Mouse (Mus musculus): ENCODE measurements at regions not wholly inside any gene's neighbourhood (a gene's known extent, or its start where the extent isn't known, plus 50 kb on each side); places are given as distances from the start of the nearest gene placed in this dataset.

DNA sequence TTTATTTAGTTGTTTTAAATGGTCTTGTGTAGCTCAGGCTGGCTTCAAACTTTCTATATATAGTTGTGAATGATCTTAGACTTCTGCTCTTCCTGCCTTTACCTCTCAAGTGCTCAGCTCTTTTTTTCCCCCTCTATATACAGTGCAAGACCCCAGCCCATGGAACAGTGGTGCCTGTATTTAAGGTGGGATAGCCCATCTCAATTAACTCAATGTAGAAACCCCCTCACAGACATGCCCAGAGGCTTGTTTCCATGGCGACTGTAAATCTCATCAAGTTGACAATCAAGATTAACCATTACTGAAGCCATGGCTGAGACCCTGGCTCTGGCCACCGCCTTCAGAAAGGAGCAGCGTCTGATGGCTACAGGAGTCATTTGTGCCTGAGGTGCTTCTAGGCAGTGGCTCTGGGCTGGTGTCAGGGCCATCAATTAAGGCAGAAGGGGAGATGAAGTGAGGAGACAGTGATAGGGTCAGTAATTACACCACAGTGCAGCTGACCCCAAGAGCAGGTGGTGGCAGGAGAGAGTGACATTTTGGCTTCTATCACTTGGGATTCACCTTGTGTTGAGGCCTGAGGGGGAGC, 161.4 kb upstream of the Cxcr4 start:
- DNase-seq: no peak

DNA sequence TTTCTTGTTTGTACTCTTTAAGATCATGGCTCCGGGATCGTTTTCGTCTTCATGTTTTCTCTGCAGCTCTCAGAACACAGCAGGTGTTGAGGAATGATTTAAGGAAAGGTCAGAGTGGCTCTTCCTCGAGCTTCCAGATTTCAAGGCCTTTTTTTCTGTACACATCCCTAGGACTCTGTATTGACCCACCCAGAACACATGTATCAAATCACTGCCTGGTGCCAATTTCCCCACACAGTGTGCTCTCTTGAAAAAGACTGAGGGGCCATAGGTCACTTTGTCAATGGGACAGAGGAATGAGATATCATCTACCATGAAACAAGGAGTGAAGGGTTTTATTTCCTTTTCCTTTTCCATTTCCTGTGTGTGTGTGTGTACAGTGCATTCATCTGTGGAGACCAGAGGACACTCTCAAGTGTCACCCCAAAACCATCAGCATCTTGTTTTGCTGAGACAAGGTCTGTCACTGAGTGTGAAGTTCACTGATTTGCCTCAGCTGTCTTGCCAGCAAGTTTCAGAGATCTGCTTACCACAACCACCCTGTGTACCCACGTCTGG, 157.4 kb upstream of the Cxcr4 start:
- intact Hi-C loops (cut with DNase I): no loop called here
- no peak for DNase-seq

More for the DNA sequence above, 161.4 kb upstream of the Cxcr4 start:
- intact Hi-C loops (cut with DNase I): no loop called here

DNA sequence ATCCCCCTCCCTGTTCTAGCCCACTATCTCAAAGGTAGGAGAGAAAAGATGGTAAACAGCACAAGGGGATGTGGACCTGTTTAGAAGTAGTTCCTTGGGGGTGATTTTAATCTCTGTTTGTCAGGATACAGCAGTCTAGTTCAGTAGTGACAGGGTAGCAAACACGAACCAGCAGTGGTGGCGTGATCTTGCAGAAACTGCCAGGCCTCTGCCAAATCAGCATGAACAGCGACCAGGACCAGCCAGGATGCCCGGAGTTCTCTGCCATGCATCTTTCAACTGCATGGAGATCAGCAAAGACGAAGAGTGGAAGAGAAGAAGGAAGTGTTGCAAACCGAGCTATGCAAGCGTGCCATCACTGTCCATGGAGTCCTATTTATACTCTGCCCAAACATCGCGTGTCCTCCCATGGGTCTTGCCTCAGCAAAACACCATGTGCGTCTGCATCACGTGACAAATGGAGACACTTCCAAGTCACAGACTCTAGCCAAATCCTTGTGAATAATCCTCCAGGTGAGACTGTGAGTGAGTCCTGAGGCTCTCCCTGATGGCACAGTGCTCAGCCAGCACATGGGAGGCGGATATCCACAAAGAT, 155.2 kb upstream of the Cxcr4 start:
- intact Hi-C loops (cut with DNase I): no loop called here
- no peak for DNase-seq

DNA sequence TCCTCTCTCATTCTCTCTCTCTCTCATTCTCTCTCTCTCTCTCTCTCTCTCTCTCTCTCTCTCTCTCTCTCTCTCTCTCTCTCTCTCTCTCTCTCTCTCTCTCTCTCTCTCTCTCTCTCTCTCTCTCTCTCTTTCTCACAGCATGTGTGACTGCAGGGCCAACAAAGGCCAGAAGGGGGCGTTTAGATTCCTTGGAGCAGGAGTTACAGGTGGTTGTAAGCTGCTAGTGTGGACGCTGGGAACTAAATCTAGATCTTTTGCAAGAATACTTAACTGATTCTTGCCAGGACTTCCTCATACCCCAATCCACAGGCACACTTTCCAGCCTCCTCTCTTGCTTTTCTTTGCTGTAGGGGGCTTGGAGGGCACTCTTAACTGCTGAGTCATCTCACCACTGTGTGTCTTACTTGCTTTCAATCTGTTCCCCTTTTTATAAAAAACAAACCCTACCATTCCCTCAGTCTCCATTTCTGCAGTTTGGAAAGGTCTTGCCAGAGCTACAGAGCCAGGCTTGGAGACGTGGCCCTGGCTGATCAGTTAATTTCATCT, 154.4 kb upstream of the Cxcr4 start:
- DNase-seq: no peak
- intact Hi-C loops (cut with DNase I): no loop called here

DNA sequence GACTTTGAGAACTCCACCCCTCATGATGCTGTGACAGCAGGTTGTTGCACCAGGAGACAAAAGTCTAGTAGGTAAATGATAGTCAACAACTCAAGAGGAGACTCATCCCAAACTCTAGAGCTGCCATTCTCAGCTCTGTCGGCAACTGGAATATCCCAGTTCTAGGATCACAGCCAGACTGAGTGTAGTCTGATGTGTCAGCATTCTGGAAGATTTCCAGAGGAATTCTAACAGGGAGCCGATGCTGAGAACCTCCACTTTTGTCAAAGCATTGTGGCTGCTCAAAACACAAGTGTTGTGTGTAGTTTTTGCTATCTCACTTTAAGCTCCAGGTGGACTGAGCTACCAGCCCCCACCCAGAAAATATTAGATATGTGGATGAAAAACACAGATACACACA, 148.5 kb upstream of the Cxcr4 start:
- DNase-seq: no peak
- intact Hi-C loops (cut with DNase I): no loop called here

DNA sequence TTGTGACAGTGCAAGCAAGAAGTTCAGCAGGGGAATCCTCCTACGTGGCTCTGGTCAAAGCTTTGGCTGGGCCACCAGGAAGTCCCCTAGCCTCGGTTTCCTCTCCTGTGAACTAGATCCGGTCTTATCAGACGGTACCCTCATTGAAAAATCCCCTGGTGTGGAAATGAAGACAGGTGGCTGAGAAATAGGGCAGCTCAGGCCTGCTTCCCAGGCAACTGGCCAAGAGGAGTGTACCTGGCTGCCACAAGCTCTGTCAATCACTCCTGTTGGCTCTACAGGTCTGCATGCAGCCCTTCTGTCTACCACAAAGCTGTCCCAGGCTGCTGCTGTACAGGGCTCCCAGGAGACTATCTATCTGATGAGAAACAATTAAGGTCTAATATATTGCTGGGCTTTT, 146.1 kb upstream of the Cxcr4 start:
- DNase-seq: no peak
- intact Hi-C loops (cut with DNase I): no loop called here

DNA sequence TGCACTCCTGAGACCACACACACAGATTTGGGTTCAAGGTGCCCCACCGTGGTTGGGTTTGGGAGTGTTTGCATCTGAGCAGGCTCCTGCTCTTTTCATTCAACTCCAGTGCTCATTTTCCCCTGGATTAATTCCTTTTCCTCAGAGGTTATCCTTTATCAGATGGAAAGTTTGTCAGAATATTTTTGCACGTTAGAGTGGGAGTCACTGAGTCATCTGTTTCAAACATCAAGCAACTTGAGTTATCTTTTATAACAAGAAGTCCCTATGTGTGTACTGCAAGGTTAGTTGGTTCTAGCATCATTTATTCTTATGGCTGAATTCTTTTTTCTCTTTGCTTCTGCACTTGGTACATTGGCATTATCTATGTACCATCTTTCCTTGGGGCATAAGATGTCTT, 142.8 kb upstream of the Cxcr4 start:
- intact Hi-C loops (cut with DNase I): no loop called here
- DNase-seq: no peak

DNA sequence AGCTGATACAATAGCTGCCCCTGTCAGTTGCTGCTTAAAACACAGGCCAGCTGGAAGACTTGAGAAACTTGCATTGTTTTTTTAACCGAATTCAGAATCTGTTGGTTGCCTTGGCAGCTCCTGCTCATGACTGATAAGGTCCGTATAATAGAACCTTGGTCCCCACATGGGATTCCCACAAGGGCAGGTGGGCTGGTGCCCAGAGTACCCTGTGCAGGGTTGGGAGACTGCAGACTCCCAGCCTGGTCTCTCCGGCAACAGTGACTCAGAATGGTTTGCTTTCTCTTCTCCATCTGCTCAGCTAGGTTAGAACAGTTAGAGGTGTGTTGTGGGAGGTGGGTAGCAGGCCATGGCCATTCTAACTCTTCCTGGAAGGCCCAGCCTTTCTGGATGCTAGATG, 139.4 kb upstream of the Cxcr4 start:
- intact Hi-C loops (cut with DNase I): no loop called here
- DNase-seq: no peak

DNA sequence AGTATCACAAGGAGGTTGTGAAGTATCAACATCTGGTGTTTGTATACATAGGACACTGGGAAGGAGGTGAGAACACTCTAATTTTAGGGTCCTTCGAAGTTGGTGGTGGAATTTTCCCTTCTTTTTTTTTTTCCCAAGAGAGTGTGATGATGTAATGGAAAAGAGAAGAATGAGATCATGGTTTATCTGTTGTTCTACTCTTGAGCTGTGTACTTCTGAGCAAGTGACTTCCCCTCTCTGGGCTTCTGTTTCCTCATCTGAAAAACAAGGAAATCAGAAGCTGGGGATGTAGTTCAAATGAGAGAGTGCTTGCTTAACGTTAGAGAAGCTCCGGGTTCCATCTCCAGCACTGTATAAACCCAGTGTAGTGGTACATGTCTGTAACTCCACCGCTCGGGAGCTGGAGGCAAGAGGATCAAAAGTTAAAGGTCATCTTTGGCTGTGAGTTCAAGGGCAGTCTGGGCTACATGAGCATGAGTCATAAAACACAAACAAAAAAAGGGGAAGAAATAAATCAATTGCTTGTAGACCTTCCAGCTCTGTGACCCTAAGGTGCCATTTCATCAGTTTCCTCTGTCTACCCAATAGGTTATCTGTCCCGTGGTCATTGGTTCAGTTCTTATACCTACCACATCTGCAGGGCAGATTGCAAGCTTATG, 132.5 kb upstream of the Cxcr4 start:
- no peak for DNase-seq
- intact Hi-C loops (cut with DNase I): no loop called here

DNA sequence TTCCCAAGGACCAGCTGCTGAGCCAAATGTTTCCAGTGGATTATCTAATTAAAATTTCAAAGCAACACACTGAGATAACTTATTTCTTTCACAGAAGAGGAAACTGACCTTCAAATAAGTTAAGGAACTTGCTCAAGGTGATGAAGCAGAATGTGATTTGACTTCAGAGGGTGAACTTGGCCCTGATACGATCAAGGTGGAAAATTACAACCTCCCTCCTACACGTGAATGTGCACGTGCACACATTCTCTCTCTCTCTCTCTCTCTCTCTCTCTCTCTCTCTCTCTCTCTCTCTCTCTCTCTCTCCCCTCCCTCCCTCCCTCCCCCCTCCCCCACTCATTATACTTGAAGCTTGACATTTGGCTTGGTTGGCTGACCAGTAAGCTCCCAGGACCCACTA, 131.8 kb upstream of the Cxcr4 start:
- DNase-seq: no peak
- intact Hi-C loops (cut with DNase I): no loop called here

DNA sequence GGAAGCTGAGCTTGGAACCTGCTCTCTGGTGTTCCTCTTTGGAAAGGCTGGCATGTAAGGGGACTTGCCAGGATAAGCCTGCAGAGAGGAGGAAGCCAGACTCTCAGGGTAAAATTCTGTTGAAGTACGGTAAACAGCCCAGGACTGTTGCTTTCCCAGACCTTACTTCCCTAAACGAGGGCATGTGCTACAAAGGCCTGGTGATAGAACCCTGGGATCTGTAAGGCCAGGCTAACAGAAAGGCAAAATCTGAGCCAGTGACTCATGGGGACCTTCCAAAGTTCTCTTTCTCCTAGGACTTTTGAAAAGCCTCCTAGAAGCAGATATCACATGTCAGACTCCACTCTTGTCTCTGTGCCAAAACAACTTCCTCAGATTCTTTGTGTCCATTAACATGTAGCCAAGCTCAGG, 130.0 kb upstream of the Cxcr4 start:
- DNase-seq: no peak
- intact Hi-C loops (cut with DNase I): no loop called here

DNA sequence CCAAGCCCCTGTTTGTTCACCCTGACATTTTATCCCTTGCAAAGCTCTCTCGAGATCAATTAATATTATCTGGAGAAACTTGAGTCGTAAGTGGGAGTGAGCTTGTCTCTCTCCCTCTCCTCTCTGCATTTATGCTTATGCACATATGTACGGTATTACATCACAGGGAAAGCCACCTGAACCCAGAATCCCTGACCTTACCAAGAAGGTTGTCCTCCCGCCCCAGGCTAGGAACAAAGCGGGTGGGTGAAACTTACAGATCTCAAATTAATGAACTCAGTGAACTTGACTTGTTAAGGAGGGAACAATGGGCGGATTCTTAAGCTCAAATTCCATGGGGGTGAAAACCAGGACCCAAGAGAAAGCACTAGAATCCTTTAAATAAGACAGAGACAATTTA, 122.8 kb upstream of the Cxcr4 start:
- no peak for DNase-seq
- intact Hi-C loops (cut with DNase I): no loop called here

DNA sequence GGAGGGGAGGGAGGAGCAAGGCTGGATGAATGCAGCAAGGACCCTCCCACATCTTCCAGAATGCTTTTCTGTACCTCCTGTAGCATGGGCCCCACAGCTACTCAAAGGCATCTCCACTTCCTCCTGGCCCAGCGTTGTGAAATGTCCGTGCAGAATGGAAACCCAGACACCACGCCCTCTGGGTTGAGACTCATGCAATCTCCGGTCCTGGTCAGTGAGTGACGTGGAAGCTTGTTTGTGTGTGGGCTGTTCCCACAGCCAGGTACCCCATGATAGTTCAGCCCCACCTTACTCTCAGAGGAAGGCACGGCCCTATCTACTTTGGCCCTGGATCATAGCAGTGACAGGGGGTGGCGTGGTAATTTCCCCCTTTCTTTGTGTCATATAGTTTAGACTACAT, 120.8 kb upstream of the Cxcr4 start:
- intact Hi-C loops (cut with DNase I): no loop called here
- no peak for DNase-seq

DNA sequence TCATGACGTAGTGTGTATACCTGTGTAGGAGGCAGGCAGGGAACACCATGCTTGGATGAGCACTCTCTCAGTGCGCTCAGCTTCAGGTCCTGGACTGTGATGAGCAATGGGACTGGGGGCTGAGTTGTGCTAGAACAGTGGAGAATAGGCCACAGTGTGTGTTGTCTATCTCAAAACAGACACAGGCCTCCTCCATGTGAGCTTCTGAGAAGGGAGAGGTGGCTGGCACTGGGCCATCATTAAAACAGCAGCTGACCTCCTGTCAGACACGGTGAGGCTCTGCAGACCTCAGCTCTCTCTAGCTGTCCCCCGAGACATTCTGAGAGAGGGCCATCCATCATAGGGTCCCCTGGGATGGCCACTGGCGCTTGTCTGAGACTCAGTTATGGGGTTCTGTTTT, 119.0 kb upstream of the Cxcr4 start:
- DNase-seq: no peak
- intact Hi-C loops (cut with DNase I): no loop called here

DNA sequence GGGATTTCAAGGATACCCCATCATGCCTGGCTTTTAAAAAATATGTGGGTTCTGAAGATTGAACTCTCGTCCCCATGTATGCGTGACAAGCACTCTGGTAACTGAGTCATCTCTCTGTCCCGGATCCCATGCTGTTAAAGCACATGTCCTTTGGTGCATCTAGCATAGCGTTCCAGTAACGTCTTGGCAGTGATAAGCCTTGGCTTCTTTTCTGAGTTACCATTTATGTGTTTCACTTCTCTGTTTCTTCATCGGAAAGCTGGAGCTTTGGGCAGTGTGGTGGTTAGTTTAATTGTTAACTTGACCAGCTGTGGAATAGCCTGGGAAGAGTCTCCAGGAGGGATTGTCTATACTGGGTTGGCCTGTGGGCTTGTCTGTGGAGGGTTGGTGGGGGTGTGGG, 115.7 kb upstream of the Cxcr4 start:
- intact Hi-C loops (cut with DNase I): no loop called here

DNA sequence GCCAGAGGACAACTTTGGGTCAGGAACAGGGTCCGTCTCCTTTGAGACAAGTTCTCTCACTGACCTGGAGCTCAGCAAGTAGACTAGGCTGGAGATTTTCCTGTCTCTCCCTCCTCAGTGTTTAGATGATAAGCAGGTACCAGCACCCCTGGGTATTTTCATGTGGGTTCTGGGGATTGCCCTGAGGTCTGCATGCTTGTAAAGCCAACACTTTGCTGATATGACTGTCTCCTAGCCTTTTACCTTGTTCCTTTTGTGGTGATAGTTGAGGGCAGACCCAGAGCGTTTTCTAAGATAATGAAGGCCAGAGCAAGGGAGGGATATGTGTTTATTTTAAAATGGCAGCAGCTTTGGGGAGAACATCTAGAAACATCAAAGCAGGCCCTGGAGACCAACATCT, 114.1 kb upstream of the Cxcr4 start:
- DNase-seq: no peak
- intact Hi-C loops (cut with DNase I): no loop called here

More for the DNA sequence above, 115.7 kb upstream of the Cxcr4 start:
- no peak for DNase-seq

DNA sequence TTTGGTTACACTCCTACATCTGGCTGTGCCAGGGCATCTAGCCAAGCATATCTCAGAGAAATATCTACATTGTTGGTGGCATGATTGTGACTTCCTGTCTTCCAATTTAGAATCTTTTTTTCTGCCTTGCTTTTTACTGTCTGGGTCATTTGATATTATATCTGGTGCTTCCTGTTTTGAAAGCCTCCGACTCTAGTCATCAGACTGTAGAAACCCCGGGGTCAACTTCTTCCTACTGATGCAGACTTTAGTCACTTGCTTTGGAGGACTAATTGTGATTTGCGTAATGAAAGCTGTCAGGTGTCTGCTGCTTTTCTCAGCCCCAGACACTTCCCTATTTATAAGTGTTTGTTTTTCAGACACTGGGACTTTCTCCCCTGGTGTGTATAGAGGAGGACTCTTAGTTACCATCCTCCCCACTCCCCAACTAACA, 113.0 kb upstream of the Cxcr4 start:
- intact Hi-C loops (cut with DNase I): no loop called here
- no peak for DNase-seq

DNA sequence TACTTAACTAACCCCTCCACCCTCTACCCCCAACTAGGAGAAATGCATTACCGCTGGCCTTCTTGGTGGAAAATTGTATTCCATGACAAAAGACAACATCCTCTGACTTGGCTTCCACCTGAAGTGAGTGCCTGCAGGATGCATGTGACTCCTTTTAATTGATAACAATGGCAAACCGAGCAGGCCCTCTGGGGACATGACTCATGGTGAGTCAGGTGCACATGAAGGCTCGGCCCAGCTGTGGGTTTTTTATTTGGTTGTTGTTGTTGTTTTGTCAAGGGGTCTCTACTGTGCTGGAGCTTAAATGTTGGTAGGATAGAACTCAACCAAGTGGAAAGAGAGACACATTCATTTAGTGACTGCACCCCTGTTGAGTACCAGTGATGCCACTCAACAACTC, 109.2 kb upstream of the Cxcr4 start:
- DNase-seq: no peak
- intact Hi-C loops (cut with DNase I): no loop called here

DNA sequence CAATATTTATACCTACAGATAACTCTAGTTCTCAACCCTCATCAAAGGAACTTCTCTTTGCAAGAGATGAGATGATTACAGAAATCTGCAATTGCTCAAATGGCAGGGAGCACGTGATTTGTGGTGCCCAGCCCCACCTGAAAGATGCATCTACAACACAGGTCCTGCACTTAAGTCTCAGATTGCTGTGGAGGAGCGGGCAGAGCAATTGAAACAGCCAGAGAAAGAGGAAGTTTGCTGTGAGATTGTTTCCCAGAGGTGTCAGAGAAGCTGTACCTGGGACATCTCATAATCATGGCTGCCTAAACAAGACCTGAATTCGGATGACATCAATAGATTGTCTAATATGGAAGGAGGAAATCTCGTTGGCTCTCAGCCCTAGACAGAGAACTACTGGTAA, 105.9 kb upstream of the Cxcr4 start:
- no peak for DNase-seq
- intact Hi-C loops (cut with DNase I): no loop called here

DNA sequence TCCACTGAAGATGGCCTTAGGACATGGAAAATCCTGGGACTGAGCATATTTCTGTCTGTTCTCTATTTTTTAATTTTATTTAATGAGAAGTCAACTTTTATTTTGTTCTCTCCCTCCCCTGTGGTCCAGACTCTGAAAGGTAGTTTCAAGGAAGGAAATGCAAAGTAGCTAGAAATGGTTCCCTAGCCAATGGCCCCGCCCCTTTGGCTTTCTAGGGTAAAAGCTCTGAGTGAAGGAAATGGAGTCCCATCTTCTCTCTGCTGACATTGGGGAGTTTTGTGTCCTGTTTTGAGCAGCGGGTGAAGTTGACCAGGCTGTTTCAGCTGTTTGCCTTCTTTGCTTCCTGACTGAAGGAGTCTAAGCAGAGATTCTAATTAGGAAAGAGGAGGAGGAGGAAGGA, 103.8 kb upstream of the Cxcr4 start:
- no peak for DNase-seq
- intact Hi-C loops (cut with DNase I): no loop called here

DNA sequence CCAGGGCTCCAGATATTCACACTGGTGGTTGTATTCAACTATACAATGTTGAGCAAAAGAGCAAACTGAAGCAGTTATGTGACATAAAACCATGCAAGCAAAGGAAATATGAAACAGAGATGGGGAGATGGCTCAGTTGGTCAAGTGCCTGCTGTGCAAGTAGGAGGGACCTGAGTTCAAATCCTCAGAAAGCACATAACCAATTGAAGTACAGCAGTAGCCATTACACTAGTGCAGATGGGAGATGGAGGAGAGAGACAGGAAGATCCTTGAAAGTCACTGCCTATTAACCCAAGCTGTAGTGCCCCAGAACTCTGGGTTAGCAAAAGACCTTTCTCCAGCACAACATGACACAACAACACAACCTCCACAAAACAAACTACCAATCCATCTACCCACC, 100.7 kb upstream of the Cxcr4 start:
- DNase-seq: no peak
- intact Hi-C loops (cut with DNase I): no loop called here

DNA sequence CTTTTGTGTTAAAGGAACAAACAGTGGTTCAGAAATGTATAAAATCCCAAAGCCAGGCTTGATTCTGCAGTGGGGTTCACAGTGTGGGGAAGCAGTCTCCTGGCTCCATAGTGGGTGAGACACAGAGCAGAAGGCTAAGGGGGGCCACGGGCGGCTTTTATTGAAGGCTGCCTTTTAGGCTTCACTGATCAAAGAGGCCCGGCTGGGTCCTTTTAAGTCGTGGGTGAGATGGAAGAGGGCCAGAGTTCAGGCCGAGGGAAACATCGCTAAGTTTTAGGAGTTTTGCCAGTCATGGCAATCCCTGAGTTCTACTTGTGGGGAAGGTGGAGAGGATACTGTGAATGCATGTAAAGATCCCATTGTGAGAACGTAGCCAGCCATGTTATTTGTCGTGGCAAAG, 100.2 kb upstream of the Cxcr4 start:
- intact Hi-C loops (cut with DNase I): no loop called here
- DNase-seq: no peak

Data from gastrocnemius, postnatal 36 days (tissue).